Mouse (Mus musculus) T-helper 2 cell (primary cell): ENCODE data around the gene Cct6b.

Experiments used
- in situ Hi-C: fragments of 300-600 bp; cut with MboI, MseI; formaldehyde crosslinking; loops from one replicate; pipeline ENCODE4 v1.15.1; 2025; ENCODE audit warnings: high pct_unique_total_duplicates

Cct6b gene

DNA sequence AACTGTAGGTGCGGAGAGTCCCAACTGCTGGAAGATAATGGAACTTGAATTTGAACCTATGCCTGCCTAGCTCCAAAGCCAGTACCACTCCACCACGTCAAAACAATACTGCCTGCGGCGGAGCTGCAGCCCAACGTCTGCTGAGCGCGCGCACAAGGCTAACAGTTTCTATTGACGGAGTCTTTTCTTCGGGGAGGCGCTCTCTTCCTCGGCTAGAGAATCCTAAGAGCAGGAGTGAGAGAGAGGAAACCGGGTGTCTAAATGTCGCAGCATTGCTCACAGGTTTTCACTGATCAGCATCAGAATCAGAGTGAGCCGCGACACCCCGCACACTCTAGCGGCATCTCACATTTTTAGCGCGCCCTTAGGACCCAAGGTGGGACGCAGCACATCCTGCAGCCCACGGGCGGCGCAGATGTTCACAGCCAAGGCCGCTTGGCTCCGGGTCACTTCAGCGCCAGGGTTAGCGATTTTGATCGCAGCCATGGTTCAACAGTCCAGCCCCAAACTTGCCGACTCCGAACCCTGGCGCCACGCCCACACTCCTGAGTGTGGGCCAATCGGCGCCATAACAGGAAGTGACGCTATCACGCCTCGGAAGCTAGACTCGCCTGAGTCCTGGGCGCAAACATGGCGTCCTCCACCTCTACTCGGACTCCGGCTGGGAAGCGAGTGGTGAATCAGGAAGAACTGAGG, at the start of gene Cct6b, which contains the start of gene Zfp830:
Gene Cct6b (minus strand): TSS at position 580 of the 696 bp plus-strand sequence.
Gene Zfp830 (plus strand): TSS at position 604 of the 696 bp plus-strand sequence.
- in situ Hi-C loops = no loop called here

DNA sequence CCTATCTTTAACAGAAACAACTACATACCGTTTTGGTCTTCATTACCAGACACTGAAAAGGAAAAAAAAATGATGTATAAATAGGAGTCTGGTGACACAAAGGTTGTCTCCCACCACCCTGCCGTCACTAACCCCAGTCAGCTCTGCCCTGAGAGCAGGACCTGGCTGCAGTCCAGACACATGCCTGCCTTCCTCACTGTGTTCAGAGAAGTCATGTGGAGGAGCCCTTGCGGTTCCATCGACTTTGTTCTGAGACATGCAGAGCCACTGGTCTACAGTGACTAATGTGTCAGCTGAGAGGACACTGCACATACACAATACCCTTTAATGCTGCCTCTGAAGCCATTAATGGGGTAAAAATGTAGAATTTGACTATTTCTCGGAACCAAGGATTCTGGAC, 44.4 kb upstream of the Cct6b start:
- in situ Hi-C loops = no loop called here

DNA sequence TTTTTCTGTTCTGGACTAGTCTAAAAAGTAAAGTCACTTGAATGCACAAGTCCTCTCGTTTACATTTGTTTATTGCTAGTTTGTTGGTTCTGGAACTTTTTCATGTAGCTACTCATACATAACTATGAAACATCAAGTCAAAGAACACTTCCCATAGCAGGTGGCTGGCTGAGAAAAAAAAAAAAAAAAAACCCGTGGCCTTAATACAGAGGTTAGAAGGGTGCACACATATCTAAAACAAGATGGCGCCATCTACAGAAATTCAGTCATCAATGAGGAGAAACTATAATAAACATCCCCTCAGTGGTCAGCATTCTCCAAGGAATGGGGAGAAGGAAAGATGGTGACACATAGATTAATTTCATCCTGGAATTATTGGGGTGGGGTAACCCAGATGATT, 43.2 kb upstream of the Cct6b start:
- in situ Hi-C loops = no loop called here

- in situ Hi-C loops = no loop called here
These were observed 42.5 kb upstream of the Cct6b start for GRCm38 (mm10) chr11:82806656-82807055.

DNA sequence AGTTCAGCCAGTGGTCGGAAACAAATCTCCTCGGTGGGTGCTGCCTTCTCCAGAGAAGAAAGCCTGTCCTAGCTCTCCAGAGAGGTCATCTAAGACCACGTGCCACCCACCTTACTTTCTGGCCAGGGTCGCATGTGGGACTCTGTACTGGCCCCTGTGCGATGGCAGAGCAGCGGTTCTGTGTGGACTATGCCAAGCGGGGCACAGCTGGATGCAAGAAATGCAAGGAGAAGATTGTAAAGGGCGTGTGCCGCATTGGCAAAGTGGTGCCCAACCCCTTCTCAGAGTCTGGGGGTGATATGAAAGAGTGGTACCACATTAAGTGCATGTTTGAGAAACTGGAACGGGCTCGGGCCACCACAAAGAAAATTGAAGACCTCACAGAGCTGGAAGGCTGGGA, 19.3 kb upstream of the Cct6b start:
- in situ Hi-C loops = no loop called here

DNA sequence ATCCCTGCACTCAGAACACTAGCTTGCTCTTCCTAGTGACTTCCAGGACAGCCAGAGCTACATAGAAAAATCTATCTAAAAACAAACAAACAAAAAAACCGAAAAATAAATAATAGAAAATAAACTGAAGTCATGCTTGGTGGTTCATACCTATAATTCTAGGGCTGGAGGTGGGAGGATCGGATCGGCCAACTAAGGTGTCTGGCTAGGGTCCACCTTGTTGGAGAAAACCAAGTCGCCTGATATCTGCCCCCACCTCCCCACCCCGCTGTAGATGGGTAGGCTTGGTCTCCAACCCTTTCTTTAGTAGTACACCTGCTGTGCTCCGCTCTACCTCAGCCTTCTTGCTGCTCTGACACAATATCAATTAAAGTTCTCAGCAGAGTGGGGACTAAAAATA, 18.1 kb upstream of the Cct6b start:
- in situ Hi-C loops = no loop called here

- in situ Hi-C loops = no loop called here
These were observed 17.1 kb upstream of the Cct6b start, which contains the start of gene Lig3 for GRCm38 (mm10) chr11:82780983-82781903. TSS of gene Lig3 (plus strand) at chr11:82781108.

DNA sequence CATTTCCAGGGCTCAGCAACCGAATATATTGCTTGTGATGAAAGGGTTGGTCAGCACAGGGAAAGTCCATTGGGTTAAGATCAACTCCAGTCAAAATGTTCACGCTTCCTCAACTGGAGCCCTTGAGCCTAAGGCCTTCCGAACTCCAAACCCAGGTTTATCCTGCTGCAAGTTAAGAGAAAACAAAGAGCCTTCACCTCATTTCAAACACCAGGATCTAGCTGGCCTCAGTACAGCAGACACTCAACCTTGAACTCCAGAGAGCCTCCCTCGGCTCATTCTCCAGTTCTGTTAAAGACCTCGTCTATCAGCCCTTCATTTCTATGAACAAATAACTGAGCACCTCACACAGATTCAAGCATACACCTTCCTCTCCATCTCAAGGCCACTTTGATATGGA, 16.0 kb upstream of the Cct6b start:
- in situ Hi-C loops = no loop called here

DNA sequence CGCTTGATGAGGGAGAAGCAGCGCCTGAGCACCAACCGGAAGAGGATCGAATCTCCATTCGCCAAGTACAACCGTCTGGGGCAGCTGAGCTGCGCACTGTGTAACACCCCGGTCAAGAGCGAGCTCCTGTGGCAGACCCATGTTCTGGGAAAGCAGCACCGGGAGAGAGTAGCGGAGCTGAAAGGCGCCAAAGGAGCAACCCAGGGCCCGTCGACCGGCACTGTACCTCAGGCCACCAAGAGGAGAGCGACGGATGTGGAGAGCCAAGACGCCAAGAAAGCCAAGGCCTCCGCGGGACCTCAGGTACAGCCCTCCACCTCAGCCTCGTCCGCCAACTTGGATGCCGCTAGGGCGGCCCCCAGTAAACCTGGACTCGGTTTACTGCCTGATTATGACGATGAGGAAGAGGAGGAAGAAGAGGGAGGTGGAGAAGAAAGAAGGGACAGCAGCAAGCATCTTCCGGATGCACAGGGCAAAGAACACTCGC, 360 bp upstream of the Cct6b start:
- in situ Hi-C loops = no loop called here

DNA sequence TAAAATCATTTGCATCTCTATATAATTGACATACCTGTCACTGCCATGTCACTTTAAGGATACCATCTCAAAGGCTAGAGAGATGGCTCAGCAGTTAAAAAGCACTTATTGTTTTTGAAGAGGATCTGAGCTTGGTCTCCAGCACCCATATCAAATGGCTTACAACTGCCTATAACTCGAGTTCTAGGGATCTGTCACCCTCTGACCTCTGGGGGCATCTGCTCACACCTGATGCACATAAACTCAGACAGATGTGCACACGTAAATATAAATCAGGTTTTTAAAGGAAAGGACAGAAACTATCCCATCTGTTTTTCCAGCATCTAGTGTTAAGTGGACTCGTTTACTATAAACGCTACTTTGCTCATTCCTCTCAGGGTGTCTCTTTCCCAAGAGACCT, 860 bp downstream of the Cct6b start:
- in situ Hi-C loops = no loop called here

- in situ Hi-C loops = no loop called here
These were observed 1.8 kb downstream of the Cct6b start for GRCm38 (mm10) chr11:82762286-82762829.

DNA sequence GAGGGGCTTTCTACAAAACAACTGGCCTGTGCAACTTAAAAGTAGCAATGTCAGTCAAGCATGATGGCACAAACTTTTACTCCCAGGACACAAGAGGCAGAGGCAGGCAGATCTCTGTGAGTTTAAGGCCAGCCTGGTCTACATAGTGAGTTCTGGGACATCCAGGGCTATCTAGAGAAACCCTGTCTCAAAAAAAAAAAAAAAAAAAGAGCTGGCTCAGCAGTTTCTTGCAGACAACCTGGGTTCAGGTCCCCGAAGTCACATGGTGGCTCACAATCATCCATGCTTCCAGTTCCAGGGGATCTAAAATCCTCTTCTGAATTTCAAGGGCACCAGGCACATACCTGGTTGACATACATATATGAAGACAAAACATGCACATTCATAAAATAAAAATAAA, 8.2 kb downstream of the Cct6b start:
- in situ Hi-C loops = no loop called here

DNA sequence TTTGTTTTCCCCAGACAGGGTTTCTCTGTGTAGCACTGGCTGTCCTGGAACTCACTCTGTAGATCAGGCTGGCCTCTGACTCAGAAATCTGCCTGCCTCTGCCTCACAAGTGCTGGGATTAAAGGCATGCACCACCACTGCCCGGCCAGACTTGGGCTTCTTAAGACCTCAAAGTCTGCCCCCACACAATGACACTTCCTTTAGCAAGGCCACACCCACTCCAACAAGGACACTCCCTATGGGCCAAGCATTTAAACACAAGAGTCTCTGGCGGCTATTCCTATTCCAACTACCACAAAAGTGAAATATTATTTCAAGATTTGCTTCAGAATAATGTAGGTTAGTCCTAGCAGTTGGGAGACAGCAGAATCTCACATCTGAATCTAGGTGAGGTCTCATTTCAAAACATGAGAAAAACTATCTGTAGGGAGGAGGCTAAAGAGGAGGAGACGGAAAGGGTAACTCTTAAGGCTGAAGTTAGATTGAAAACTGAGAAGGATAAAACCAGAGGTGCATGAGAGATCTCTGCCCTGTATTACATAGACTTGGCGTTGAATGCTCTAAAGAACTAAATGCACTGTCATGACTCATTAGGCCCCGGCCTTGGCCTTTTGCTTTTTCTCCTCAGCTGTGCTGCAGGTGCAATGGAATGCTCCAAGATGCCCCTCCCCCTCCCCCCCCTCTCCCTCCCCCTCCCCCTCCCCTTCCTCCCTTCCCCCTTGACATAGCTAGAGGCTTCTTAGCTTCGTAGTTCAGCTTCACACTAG, 11.6 kb downstream of the Cct6b start:
- in situ Hi-C loops = no loop called here

DNA sequence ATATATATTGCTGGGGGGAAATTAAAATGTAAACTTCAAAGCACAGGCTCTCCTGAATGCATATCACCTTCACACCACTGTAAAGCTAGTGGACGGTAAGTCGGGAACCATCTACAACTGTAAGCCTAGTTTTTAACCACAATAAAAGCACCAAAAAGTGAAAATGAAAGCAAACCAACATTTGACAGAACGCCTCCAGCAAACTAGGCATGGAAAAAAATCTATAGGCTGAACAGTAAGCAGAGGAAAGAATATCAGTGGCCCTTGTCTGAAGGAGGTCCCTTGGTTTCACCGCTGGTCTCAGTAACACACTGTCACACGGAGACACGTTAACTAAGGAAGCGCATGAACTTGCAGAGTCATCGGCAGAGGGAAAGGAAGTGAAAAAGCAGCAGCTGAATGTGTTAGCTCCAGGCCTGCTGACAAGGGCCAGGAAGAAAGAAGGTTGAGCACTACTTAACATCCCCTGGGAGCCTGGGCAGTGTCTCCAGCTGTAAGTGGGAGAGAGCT, 17.2 kb downstream of the Cct6b start:
- in situ Hi-C loops = loop anchor here (10.0 kb wide), 1 partner anchor 148 kb away; the partner anchor contains the start of genes Fndc8 and Rad51d

DNA sequence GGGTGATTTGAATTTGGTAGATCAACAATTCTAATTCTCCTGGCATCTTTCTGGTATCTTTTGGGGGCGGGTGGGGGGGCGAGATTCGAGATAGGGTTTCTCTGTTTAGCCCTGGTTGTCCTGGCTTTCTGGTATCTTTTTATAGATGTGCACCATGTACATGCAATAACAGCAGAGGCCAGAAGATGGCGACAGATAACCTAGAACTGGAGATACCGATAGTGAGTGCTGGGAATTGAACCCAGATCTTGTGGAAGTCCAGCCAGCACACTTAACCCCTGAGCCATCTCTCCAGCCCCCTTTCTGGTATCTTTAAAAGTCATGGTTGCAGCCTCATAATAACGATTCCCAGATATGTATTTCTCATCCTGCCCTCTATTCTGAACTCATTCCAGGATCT, 18.0 kb downstream of the Cct6b start:
- in situ Hi-C loops = loop anchor here (10.0 kb wide), 1 partner anchor 149 kb away; the partner anchor contains the start of genes Fndc8 and Rad51d

DNA sequence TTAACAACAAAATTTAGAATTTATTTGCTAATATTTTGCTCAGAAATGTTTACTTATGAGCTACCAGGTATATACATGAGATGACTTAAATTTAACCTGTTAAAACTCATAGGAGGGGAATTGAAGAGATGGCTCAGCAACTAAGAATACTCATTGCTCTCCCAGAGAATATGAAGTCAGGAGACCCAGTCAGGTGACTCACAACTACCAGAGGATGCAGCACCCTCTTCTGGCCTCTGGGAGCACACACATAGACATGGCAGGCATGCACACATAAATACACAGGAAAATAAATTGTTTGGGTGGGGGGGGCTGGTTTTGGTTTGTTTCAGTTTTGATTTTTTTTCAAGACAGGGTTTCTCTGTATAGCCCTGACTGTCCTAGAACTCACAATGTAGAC, 25.1 kb downstream of the Cct6b start:
- in situ Hi-C loops = no loop called here

DNA sequence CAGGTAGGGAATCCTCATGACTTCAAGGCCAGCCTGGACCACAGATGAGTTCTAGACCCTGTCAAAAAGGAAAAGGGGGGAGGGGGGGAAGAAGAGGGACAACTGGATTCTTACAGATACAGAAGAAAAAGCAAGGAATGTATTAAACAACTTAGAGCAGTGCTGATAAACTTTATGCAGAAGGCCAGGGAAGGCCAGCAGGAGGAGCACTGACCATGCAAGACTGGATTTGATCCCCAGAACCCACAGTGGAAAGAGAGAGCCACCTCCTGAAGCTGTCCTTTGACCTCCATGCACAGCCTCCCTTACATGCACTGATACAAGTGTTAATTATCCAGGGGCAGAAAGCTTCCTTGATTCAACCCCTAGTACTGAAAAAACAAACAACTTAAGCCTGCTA, 29.9 kb downstream of the Cct6b start:
- in situ Hi-C loops = no loop called here

- in situ Hi-C loops = no loop called here
These were observed 37.3 kb downstream of the Cct6b start for GRCm38 (mm10) chr11:82726862-82727261.

DNA sequence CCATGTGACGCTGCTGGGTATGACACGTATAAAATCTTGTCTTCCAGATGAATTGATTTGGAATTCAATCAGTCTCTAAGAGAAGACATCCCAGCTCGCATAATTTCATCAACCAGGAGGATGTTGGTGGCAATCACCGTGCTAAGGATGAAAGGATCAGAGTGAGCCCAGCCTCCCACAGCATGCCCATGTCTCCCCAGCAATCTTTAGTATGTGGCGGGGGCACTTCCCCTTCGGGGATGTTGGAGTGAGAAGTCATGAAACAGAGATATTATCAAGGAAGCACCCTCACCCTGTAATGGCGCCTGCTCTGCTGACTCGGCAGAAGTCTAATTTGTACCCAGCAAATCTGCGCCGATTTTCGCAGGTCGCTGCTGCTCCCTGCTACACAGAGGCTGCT, 44.8 kb downstream of the Cct6b start:
- in situ Hi-C loops = no loop called here

GRCm38 (mm10) chr11:82712681-82713080, 51.4 kb downstream of the Cct6b start:
- in situ Hi-C loops = no loop called here

GRCm38 (mm10) chr11:82708934-82709333, 55.2 kb downstream of the Cct6b start:
- in situ Hi-C loops = no loop called here
